Mouse (Mus musculus): ENCODE results near the gene St6galnac3. TPM values are rescaled to one million over a fixed set of nuclear protein-coding genes. Genes with fewer than 3 reads are reported as not detected.

St6galnac3 gene
- polyA plus RNA-seq, 1 experiment, result not detected

DNA sequence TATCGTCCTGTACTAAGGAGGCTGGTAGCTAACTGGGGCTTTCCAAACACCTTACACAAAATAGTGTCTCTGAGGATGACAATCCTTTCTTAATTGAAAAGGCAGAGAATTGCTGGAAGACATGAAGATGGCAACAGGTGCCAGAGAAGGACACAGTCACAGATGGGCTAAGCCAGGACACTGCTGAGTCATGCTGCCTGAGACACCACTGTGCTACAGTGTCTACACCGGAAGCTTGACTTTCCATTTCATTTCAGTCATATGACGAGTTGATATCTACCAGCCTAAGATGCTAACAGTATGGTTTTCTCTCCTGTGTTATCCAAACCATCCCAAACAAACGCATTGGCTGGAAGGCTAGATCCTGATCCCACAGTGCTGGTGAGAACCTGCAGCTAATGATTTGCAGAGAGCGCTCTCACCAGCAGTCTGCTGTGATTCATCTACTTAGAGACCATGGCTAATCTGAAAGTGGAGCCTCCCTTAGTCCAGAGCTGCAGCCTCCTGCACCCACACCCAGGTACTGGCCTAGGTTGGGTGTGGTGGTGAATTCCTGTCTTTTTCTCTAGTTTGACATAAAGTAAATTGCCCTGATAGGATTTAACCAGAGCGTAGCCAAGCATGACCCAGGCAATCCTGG lies 433.4 kb downstream of the St6galnac3 start:
- no peak for TF ChIP-seq USF1 (IDR thresholded peaks at IDR 0.05; ENCODE audit: low read depth)
- H3K79me2 ChIP-seq (ENCODE audit: control insufficient read depth, insufficient read depth), result no peaks in the 10 kb centered on the region
- no peaks in the 10 kb centered on the region for H3K27me3 ChIP-seq (ENCODE audit: control insufficient read depth, insufficient read depth, insufficient read length)
- H3K79me3 ChIP-seq (ENCODE audit: low read depth), result no peaks in the 10 kb centered on the region
- H3K4me3 ChIP-seq (ENCODE audit: insufficient read depth, poor library complexity, severe bottlenecking), result no peak overlapping the region
- H3ac ChIP-seq (ENCODE audit: control insufficient read depth, insufficient read length, low read depth), result no peak overlapping the region
- no peaks in the 10 kb centered on the region for H3K36me3 ChIP-seq (ENCODE audit: control insufficient read depth, insufficient read depth)

DNA sequence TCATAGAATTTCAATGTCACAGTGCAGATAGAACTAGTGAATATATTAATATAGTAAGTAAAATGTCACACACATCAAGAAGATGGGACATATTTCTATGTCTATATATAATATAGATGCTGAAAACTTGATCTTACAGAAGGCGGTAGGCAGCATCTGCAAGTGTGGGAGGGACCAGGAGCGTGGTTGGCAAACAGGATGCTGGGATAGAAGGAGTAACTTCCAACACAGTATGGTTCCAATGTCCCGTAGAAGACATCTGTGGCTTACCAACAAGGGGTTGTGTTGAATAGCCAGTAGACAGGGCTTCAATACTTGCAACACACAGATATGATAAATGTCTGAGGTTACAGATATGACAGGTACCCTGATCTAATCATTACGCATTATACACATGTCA lies 435.0 kb downstream of the St6galnac3 start:
- no peaks in the 10 kb centered on the region for H3K27me3 ChIP-seq (ENCODE audit: control insufficient read depth, insufficient read depth, insufficient read length)
- no peak overlapping the region for H3K4me3 ChIP-seq (ENCODE audit: insufficient read depth, poor library complexity, severe bottlenecking)
- H3ac ChIP-seq (ENCODE audit: control insufficient read depth, insufficient read length, low read depth), result no peak overlapping the region
- no peaks in the 10 kb centered on the region for H3K79me3 ChIP-seq (ENCODE audit: low read depth)
- no peaks in the 10 kb centered on the region for H3K36me3 ChIP-seq (ENCODE audit: control insufficient read depth, insufficient read depth)
- H3K79me2 ChIP-seq (ENCODE audit: control insufficient read depth, insufficient read depth), result no peaks in the 10 kb centered on the region
- TF ChIP-seq CTCF (IDR thresholded peaks at IDR 0.05; ENCODE audit: control insufficient read depth, insufficient read depth, insufficient read length) (no peak), FOSL1 (IDR thresholded peaks at IDR 0.05; ENCODE audit: insufficient read depth, low read length, poor library complexity, severe bottlenecking) (no peak), MAX (IDR thresholded peaks at IDR 0.05) (no peak), MYOD1 (IDR thresholded peaks at IDR 0.05; ENCODE audit: control insufficient read depth, insufficient read length, low read depth) (no peak)

DNA sequence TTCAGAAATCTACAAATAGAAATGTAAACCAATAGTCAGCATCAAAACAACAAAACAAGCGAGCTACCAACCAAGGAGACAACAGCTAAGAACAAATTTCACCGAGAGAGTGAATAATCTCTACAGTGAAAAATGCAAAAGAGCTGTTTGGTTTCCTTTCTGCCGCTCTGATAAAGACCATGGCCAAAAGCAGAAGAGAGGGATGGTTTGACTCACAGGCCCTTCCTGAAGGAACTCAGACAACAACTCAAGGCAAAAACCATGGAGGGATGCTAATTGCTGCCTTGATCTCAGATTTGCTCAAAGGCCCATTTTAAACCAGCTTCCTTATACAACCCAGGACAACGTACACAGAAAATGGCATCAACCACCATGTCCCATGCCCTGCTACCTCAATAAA lies 437.4 kb downstream of the St6galnac3 start:
- Histone ChIP-seq H3ac (ENCODE audit: control insufficient read depth, insufficient read length, low read depth) (no peak overlapping the region), H3K36me3 (ENCODE audit: control insufficient read depth, insufficient read depth) (no peaks in the 10 kb centered on the region), H3K27me3 (ENCODE audit: control insufficient read depth, insufficient read depth, insufficient read length) (no peaks in the 10 kb centered on the region), H3K79me2 (ENCODE audit: control insufficient read depth, insufficient read depth) (no peaks in the 10 kb centered on the region), H3K79me3 (ENCODE audit: low read depth) (no peaks in the 10 kb centered on the region), H3K4me3 (ENCODE audit: insufficient read depth, poor library complexity, severe bottlenecking) (no peak overlapping the region)
- TF ChIP-seq MYOG (IDR thresholded peaks at IDR 0.05; ENCODE audit: control insufficient read depth, extremely low read depth, insufficient read length) (no peak), CTCF (IDR thresholded peaks at IDR 0.05; ENCODE audit: control insufficient read depth, insufficient read depth, insufficient read length) (no peak), FOSL1 (IDR thresholded peaks at IDR 0.05; ENCODE audit: insufficient read depth, low read length, poor library complexity, severe bottlenecking) (no peak), CEBPB (IDR thresholded peaks at IDR 0.05; ENCODE audit: low read depth) (no peak), MAX (IDR thresholded peaks at IDR 0.05) (no peak)

DNA sequence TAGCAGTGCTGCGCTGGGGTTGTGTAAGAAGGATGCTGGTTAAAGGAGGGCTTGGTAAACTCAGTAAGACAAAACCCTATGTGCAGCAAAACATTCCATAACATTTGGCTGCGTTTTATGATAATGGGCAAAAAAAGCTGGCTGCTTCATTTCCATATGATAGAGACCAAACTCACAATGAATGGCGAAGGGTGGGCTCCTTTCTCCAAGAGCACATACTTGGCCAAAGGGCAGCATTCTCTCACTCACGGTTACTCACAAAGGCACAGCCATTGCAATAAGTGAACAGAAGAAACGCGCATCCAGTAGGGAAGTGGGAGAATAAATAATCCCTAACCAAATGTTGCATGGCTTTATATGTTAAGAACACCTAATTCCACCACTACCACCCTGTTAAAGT lies 437.9 kb downstream of the St6galnac3 start:
- Histone ChIP-seq H3K27me3 (ENCODE audit: control insufficient read depth, insufficient read depth, insufficient read length) (no peaks in the 10 kb centered on the region), H3K36me3 (ENCODE audit: control insufficient read depth, insufficient read depth) (no peaks in the 10 kb centered on the region), H3ac (ENCODE audit: control insufficient read depth, insufficient read length, low read depth) (no peak overlapping the region), H3K79me3 (ENCODE audit: low read depth) (no peaks in the 10 kb centered on the region), H3K4me3 (ENCODE audit: insufficient read depth, poor library complexity, severe bottlenecking) (no peak overlapping the region), H3K79me2 (ENCODE audit: control insufficient read depth, insufficient read depth) (no peaks in the 10 kb centered on the region)
- TF ChIP-seq CEBPB (IDR thresholded peaks at IDR 0.05; ENCODE audit: low read depth), result no peak

DNA sequence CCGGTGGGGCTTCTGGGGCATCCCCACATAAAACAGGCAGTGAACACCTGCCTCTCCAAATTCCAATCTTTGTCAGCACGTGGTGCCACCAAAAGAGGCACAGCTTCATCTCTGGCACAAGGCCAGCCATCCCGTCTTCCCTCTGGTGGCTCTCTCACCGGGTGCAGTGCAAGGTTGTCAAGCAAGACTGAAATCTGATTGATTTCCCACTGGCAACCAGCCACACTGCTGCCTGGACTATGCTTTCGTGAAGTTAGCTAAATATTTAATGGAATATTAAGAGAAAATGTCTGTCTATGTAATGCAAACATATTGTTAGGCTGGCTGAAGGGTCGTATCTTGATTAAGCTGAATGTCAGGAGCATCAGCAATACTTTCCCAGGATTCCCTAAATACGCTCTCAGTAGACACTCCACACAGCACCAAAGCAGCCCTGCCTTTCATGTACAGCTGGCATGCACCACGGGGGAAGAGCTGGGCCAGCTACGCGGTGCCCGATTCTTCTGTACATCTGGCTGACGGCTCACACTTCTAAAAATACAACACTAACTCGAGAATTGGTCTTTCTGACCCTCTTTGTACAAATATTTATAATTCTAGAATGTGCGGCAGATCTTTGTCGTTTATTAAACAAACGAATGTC lies 442.7 kb downstream of the St6galnac3 start:
- Histone ChIP-seq H3ac (ENCODE audit: control insufficient read depth, insufficient read length, low read depth) (no peak overlapping the region), H3K27me3 (ENCODE audit: control insufficient read depth, insufficient read depth, insufficient read length) (no peaks in the 10 kb centered on the region), H3K36me3 (ENCODE audit: control insufficient read depth, insufficient read depth) (no peaks in the 10 kb centered on the region), H3K79me2 (ENCODE audit: control insufficient read depth, insufficient read depth) (no peaks in the 10 kb centered on the region), H3K79me3 (ENCODE audit: low read depth) (no peaks in the 10 kb centered on the region), H3K4me3 (ENCODE audit: insufficient read depth, poor library complexity, severe bottlenecking) (no peak overlapping the region)
- TF ChIP-seq MYOD1 (IDR thresholded peaks at IDR 0.05; ENCODE audit: control insufficient read depth, insufficient read length, low read depth), result no peak
- no peak for TF ChIP-seq MYOG (IDR thresholded peaks at IDR 0.05; ENCODE audit: control insufficient read depth, extremely low read depth, insufficient read length)
- TF ChIP-seq FOSL1 (IDR thresholded peaks at IDR 0.05; ENCODE audit: insufficient read depth, low read length, poor library complexity, severe bottlenecking), result no peak

DNA sequence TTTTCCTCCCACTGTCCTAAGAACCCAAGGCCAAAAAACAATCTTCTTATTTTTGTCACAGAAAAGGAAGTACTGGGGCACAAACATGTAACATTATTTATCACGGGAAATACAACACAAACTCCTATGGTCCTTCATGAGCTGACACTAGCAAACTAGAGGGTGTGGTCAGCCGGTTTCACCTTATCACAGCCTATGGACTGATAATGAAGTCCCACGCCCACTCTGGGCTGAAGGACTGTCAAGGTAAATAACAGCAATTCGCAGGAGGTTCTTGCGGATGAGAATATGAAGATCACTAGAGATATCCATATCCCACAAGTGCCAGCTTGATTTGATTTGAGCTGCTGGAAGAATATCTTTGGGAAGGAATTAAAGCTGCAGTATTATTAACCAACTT lies 446.7 kb downstream of the St6galnac3 start:
- H3K27me3 ChIP-seq (ENCODE audit: control insufficient read depth, insufficient read depth, insufficient read length), result no peaks in the 10 kb centered on the region
- H3K36me3 ChIP-seq (ENCODE audit: control insufficient read depth, insufficient read depth), result no peaks in the 10 kb centered on the region
- TF ChIP-seq USF1 (IDR thresholded peaks at IDR 0.05; ENCODE audit: low read depth) (no peak), FOSL1 (IDR thresholded peaks at IDR 0.05; ENCODE audit: insufficient read depth, low read length, poor library complexity, severe bottlenecking) (no peak), CTCF (IDR thresholded peaks at IDR 0.05; ENCODE audit: control insufficient read depth, insufficient read depth, insufficient read length) (no peak), CEBPB (IDR thresholded peaks at IDR 0.05; ENCODE audit: low read depth) (no peak), MYOG (IDR thresholded peaks at IDR 0.05; ENCODE audit: control insufficient read depth, extremely low read depth, insufficient read length) (no peak), MAX (IDR thresholded peaks at IDR 0.05) (no peak), MYOD1 (IDR thresholded peaks at IDR 0.05; ENCODE audit: control insufficient read depth, insufficient read length, low read depth) (no peak)
- no peak overlapping the region for H3K4me3 ChIP-seq (ENCODE audit: insufficient read depth, poor library complexity, severe bottlenecking)
- no peaks in the 10 kb centered on the region for H3K79me3 ChIP-seq (ENCODE audit: low read depth)
- H3ac ChIP-seq (ENCODE audit: control insufficient read depth, insufficient read length, low read depth), result no peak overlapping the region
- H3K79me2 ChIP-seq (ENCODE audit: control insufficient read depth, insufficient read depth), result no peaks in the 10 kb centered on the region
